Mouse (Mus musculus) neutrophil, adult 5-6 weeks (primary cell): Measurements from ENCODE around the gene Cdk2ap2. TPM values are rescaled to one million over a fixed set of nuclear protein-coding genes. Genes with fewer than 3 reads are reported as not detected.
"Not testable (repeated sequence)": the region's sequence is repeated elsewhere in the genome, so short reads cannot be mapped to it uniquely, and the experiment has no call there.

ENCODE experiments used
- ATAC-seq: fragments of 151-379, 151-347 bp; 2 replicates; pipeline ENCODE4 v1.8.0; 2017; ENCODE audit warnings: mild to moderate bottlenecking, moderate TSS enrichment; ENCODE audit not compliant: insufficient number of reproducible peaks, poor library complexity, low FRiP score, severe bottlenecking; ENCODE audit errors: extremely low read depth
- total RNA-seq: library from RNA; stranded (forward); fragments of 200-1000 nt; gene quantifications from 2 replicates; pipeline ENCODE4 v1.2.3, GENCODE M21; 2017

The Cdk2ap2 gene
- total RNA-seq, 1 experiment from 2014 or later: 205 TPM

GRCm38 (mm10) chr19:4064501-4064900 lies 32.5 kb upstream of the Cdk2ap2 start:
- ATAC-seq: not testable (repeated sequence)

- no peak for ATAC-seq
These were observed 30.7 kb upstream of the Cdk2ap2 start for GRCm38 (mm10) chr19:4066280-4066679.

GRCm38 (mm10) chr19:4066877-4067276 lies 30.1 kb upstream of the Cdk2ap2 start:
- no peak for ATAC-seq

- not testable (repeated sequence) for ATAC-seq
These were observed 28.7 kb upstream of the Cdk2ap2 start for GRCm38 (mm10) chr19:4068242-4068641.

- ATAC-seq: no peak
These were observed 28.1 kb upstream of the Cdk2ap2 start for GRCm38 (mm10) chr19:4068717-4069410.

GRCm38 (mm10) chr19:4070311-4070710 lies 26.7 kb upstream of the Cdk2ap2 start:
- no peak for ATAC-seq

- peak; percentile 75 for ATAC-seq
These were observed 26.2 kb upstream of the Cdk2ap2 start for GRCm38 (mm10) chr19:4070756-4071155.

GRCm38 (mm10) chr19:4071406-4071805 lies 25.6 kb upstream of the Cdk2ap2 start:
- ATAC-seq: no peak

GRCm38 (mm10) chr19:4072706-4073424 lies 24.1 kb upstream of the Cdk2ap2 start:
- no peak for ATAC-seq

GRCm38 (mm10) chr19:4075531-4075930 lies 21.5 kb upstream of the Cdk2ap2 start:
- ATAC-seq: no peak

- no peak for ATAC-seq
These were observed 17.4 kb upstream of the Cdk2ap2 start for GRCm38 (mm10) chr19:4079594-4079993.

GRCm38 (mm10) chr19:4080511-4081009 lies 16.4 kb upstream of the Cdk2ap2 start:
- ATAC-seq: peak; percentile 35; the same call in 1 of the 2 replicates

GRCm38 (mm10) chr19:4081394-4081793 lies 15.6 kb upstream of the Cdk2ap2 start, which contains the start of gene Cabp2:
Gene Cabp2, plus strand, starts transcription at chr19:4081578.
- no peak for ATAC-seq

- ATAC-seq: no peak
These were observed 14.6 kb upstream of the Cdk2ap2 start for GRCm38 (mm10) chr19:4082219-4082965.

- ATAC-seq: no peak
These were observed 13.7 kb upstream of the Cdk2ap2 start for GRCm38 (mm10) chr19:4083316-4083715.

- ATAC-seq: no peak
These were observed 13.2 kb upstream of the Cdk2ap2 start for GRCm38 (mm10) chr19:4083826-4084225.

- no peak for ATAC-seq
These were observed 12.0 kb upstream of the Cdk2ap2 start for GRCm38 (mm10) chr19:4084984-4085383.

- no peak for ATAC-seq
These were observed 10.8 kb upstream of the Cdk2ap2 start for GRCm38 (mm10) chr19:4086156-4086555.

GRCm38 (mm10) chr19:4087090-4087489 lies 9.9 kb upstream of the Cdk2ap2 start:
- no peak for ATAC-seq
